Mouse (Mus musculus) midbrain, embryonic 10.5 days (tissue): ENCODE measurements around the gene Ect2. TPM values are rescaled to one million over a fixed set of nuclear protein-coding genes. Genes with fewer than 3 reads are reported as not detected.

ENCODE experiments used
- DNase-seq: peaks from one replicate; pipeline ENCODE4 v3.0.0-alpha.2; 2017; ENCODE audit warnings: low spot score
- H3K27ac ChIP-seq: fragments of 300-500 bp; sonication (generic); replicated peaks from 2 replicates; pipeline ENCODE4 v1.5.1; 2016; ENCODE audit warnings: mild to moderate bottlenecking
- H3K27me3 ChIP-seq: fragments of 300-500 bp; sonication (generic); 2 replicates; pipeline ENCODE4 v1.6.1; 2016; ENCODE audit warnings: low read depth, mild to moderate bottlenecking; ENCODE audit not compliant: poor library complexity, severe bottlenecking
- H3K36me3 ChIP-seq: fragments of 300-500 bp; sonication (generic); 2 replicates; pipeline ENCODE4 v1.6.1; 2016; ENCODE audit warnings: mild to moderate bottlenecking, moderate library complexity
- H3K4me1 ChIP-seq: fragments of 300-500 bp; sonication (generic); 2 replicates; pipeline ENCODE4 v1.6.1; 2016
- H3K4me3 ChIP-seq: fragments of 300-500 bp; sonication (generic); 2 replicates; pipeline ENCODE4 v1.5.1; 2016; ENCODE audit warnings: mild to moderate bottlenecking, moderate library complexity
- H3K9me3 ChIP-seq: fragments of 300-500 bp; sonication (generic); replicated peaks from 2 replicates; pipeline ENCODE4 v1.6.1; 2016; ENCODE audit warnings: mild to moderate bottlenecking
- WGBS: fragments of 180-500 bp; shearing (Covaris S2); methylation state at CpG from one replicate; pipeline ENCODE4 v1.1.7; 2016; 5-methylcytosine and 5-hydroxymethylcytosine counted together
- polyA plus RNA-seq: library from polyadenylated mRNA; unstranded; fragments of >200 nt; fragmentation: Nextera tagmentation; extraction: Ambion mirVana; gene quantifications from 2 replicates; pipeline ENCODE4 v1.2.1, GENCODE M21; 2016

The Ect2 gene
- polyA plus RNA-seq, 1 experiment from 2014 or later: 106 TPM

- Histone ChIP-seq H3K4me3 (no peak overlapping the region), H3K36me3 (peaks cover 67% of the 10 kb centered on the region)
Observed at GRCm38 (mm10) chr3:27086221-27086620, 67.5 kb downstream of the Ect2 start.

GRCm38 (mm10) chr3:27081229-27082060 is 72.2 kb downstream of the Ect2 start:
- Histone ChIP-seq H3K27ac (no peak overlapping the region), H3K36me3 (peaks cover 22% of the 10 kb centered on the region), H3K9me3 (no peaks in the 10 kb centered on the region), H3K4me3 (no peak overlapping the region), H3K27me3 (no peaks in the 10 kb centered on the region), H3K4me1 (no peaks in the 10 kb centered on the region)
- DNase-seq: no peak
- WGBS: 91% methylated on average over 13 of the region's 13 CpGs

More at GRCm38 (mm10) chr3:27086221-27086620, 67.5 kb downstream of the Ect2 start:
- peaks cover 2% of the 10 kb centered on the region; the same call in 1 of the 2 replicates for H3K9me3 ChIP-seq
- WGBS: 98% methylated on average over 6 of the region's 6 CpGs
- no peak overlapping the region for H3K27ac ChIP-seq
- no peaks in the 10 kb centered on the region for H3K27me3 ChIP-seq
- no peak for DNase-seq
- H3K4me1 ChIP-seq: no peaks in the 10 kb centered on the region

DNA sequence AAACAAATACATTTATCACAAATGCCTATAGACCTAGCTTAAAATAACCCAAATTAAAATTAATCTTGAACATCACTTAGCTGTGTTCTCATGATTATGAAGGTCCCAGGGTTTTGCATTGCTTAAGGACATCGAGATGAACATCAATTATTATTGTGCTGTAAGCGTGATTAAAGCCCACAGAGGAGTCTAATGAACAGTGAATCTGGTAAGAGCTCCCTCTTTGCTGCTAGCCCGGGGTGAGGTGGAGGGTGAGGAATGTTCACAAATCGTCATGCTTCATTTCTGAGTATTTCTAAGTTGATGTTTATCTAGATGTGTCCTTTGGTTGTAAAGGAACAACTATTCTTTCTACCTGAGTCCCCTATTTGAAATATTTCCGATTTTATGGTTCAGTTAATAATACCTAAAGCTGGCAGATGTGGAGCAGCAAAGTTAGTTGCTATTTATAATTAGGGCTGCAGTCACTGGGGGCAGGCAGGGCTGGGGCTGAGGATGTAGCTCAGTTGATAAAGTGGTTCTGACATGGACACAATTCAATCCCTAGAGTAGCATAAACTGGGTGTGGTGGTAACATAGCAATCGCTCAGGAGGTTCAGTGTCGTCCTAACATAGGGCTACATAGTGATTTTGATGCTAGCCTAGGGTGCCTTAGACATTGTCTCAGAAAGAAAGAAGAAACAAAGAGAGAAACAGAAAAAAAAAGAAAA is 73.5 kb downstream of the Ect2 start:
- WGBS: 88% methylated on average over 7 of the region's 7 CpGs
- Histone ChIP-seq H3K9me3 (no peaks in the 10 kb centered on the region), H3K27me3 (no peaks in the 10 kb centered on the region), H3K4me3 (no peak overlapping the region), H3K4me1 (no peaks in the 10 kb centered on the region), H3K27ac (no peak overlapping the region), H3K36me3 (peaks cover 15% of the 10 kb centered on the region)
- DNase-seq: no peak

DNA sequence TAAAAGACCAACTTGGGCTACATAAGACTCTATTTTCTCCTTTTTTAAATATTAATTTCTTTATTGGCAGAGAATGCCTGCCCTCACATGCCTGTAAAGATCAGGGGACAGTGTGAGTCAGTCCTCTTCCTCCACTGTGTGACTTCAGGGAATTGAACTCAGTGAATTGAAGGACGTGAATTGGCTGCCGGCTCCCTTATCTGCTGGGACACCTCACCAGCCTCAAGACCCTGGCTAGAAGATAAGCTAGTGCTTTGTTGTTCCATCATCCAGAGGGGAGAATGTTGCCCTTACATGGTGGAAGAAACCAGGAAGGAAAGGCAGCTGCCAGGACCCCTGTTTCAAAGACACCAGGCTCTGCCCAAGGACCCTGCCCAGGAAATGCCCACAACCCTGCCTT is 79.8 kb downstream of the Ect2 start:
- no peak for DNase-seq
- H3K4me3 ChIP-seq: no peak overlapping the region
- no peaks in the 10 kb centered on the region for H3K27me3 ChIP-seq
- H3K9me3 ChIP-seq: no peaks in the 10 kb centered on the region
- no peak overlapping the region for H3K27ac ChIP-seq
- H3K4me1 ChIP-seq: no peaks in the 10 kb centered on the region
- H3K36me3 ChIP-seq: no peaks in the 10 kb centered on the region
- 87% methylated on average over 2 of the region's 2 CpGs for WGBS

GRCm38 (mm10) chr3:27071706-27072105 is 82.0 kb downstream of the Ect2 start:
- no peak for DNase-seq
- Histone ChIP-seq H3K9me3 (no peaks in the 10 kb centered on the region), H3K27ac (no peak overlapping the region), H3K36me3 (no peaks in the 10 kb centered on the region), H3K27me3 (no peaks in the 10 kb centered on the region), H3K4me3 (no peak overlapping the region), H3K4me1 (no peaks in the 10 kb centered on the region)
- WGBS: 90% methylated on average over 4 of the region's 4 CpGs

DNA sequence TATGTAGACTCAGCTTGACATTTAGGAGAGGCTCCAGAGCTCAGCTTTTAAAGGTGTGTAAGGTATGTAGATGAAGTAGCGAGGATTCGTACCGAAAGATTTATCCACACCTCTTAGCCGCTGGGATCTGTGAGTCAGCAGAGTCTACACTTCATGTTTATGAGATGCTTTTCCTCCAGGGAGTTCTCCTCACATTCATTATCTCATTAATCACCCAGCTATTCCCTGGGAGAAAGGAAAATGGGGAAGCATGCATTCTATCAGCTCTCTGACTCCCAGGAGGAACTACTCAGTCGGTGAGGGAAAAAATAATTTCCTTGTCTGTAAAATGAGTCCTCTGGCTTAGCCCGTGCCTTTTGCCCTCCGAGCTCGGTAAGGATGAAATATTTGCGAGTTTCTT is 83.3 kb downstream of the Ect2 start:
- Histone ChIP-seq H3K27me3 (no peaks in the 10 kb centered on the region), H3K36me3 (no peaks in the 10 kb centered on the region), H3K4me1 (no peaks in the 10 kb centered on the region), H3K4me3 (no peak overlapping the region), H3K9me3 (no peaks in the 10 kb centered on the region), H3K27ac (no peak overlapping the region)
- 93% methylated on average over 9 of the region's 9 CpGs for WGBS
- DNase-seq: no peak

DNA sequence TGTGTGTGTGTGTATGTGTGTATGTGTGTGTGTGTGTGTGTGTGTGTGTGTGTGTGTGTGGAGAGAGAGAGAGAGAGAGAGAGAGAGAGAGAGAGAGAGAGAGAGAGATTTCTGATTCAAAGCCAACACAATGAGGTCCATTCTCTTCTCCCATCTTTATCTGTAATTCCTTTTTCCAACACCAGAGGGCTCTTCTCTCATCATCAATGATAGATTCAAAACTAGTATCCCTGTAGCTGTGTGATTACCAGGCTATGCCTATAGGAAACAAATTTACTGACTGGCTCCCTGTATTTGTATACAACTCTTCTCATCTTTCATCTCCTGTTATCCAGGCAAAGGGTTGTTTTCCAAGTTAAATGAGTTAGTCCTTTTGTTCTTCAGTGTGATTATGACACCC is 86.5 kb downstream of the Ect2 start:
- H3K27me3 ChIP-seq: no peaks in the 10 kb centered on the region
- H3K36me3 ChIP-seq: no peaks in the 10 kb centered on the region
- no peak overlapping the region for H3K4me3 ChIP-seq
- H3K4me1 ChIP-seq: peaks cover 4% of the 10 kb centered on the region; the same call in 1 of the 2 replicates
- H3K9me3 ChIP-seq: no peaks in the 10 kb centered on the region
- DNase-seq: no peak
- no peak overlapping the region for H3K27ac ChIP-seq

DNA sequence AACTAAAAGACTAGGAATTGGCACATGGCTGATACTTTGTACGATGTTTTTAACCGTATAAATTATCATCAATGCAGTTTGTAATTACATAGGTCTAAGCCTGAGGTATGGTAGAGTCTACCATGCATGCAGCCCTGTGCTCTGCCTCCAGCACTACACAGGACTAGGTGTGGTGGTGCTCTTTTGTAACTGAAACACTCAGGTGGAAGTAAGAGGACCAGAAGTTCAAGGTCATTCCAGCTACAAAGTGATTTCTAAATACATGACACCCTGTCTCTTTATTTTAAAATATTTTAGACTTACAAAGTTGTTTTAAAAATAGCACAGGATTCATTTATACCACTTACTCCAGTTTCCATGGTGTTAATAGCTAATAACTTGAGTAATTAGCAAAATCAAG is 88.8 kb downstream of the Ect2 start:
- H3K4me1 ChIP-seq: peaks cover 8% of the 10 kb centered on the region; the same call in 1 of the 2 replicates
- H3K9me3 ChIP-seq: no peaks in the 10 kb centered on the region
- no peaks in the 10 kb centered on the region for H3K36me3 ChIP-seq
- 94% methylated on average over 2 of the region's 2 CpGs for WGBS
- H3K4me3 ChIP-seq: no peak overlapping the region
- H3K27ac ChIP-seq: no peak overlapping the region
- no peaks in the 10 kb centered on the region for H3K27me3 ChIP-seq
- DNase-seq: no peak

DNA sequence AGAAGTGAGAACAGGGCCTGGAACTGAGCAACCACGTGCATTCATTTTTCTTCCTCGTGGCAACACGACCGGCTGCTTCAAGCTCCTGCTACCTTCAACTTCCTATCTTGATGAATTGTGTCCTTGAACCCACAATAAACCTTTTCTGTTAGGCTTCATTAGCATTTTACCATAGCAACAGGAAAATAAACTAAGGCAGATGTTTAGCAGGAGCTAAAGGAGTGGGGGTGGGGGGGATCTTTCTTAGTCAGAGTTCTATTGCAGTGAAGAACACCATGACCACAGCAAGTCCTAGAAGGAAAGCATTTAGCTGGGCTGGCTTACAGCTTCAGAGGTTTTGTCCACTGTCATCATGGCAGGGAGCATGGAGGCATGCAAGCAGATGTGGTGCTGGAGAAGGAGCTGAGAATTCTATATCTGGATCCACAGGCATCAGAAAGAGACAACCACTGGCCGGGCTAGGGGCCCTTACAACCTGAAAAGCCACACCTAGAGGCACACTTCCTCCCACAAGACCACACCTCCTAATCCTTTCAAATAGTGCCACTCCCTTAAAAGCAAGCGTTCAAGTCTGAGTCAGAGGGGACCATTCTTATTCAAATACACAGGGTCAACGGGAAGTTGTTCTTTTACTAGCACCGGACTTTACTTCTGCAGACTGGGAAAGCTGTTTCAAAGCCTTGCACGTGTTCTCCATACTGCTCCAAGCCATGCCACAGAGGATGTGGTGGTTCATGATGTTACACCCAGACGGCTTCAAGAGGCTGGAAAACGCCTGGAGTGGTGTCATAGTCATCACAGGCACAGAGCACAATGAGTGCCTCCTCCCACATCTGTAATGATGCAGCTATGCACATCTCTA is 90.0 kb downstream of the Ect2 start:
- 84% methylated on average over 11 of the region's 11 CpGs for WGBS
- Histone ChIP-seq H3K4me3 (no peak overlapping the region), H3K27ac (no peak overlapping the region), H3K9me3 (no peaks in the 10 kb centered on the region), H3K4me1 (peaks cover 11% of the 10 kb centered on the region; the same call in 1 of the 2 replicates), H3K36me3 (no peaks in the 10 kb centered on the region), H3K27me3 (no peaks in the 10 kb centered on the region)
- DNase-seq: no peak

- Histone ChIP-seq H3K4me3 (no peak overlapping the region), H3K4me1 (peaks cover 11% of the 10 kb centered on the region; the same call in 1 of the 2 replicates), H3K27ac (no peak overlapping the region), H3K9me3 (0 out of 2 replicates have a peak, but pooled peaks cover 5% of the 10 kb centered on the region), H3K27me3 (no peaks in the 10 kb centered on the region), H3K36me3 (no peaks in the 10 kb centered on the region)
- DNase-seq: no peak
- WGBS: 92% methylated on average over 12 of the region's 12 CpGs
Observed at GRCm38 (mm10) chr3:27060441-27060840, 93.2 kb downstream of the Ect2 start.

DNA sequence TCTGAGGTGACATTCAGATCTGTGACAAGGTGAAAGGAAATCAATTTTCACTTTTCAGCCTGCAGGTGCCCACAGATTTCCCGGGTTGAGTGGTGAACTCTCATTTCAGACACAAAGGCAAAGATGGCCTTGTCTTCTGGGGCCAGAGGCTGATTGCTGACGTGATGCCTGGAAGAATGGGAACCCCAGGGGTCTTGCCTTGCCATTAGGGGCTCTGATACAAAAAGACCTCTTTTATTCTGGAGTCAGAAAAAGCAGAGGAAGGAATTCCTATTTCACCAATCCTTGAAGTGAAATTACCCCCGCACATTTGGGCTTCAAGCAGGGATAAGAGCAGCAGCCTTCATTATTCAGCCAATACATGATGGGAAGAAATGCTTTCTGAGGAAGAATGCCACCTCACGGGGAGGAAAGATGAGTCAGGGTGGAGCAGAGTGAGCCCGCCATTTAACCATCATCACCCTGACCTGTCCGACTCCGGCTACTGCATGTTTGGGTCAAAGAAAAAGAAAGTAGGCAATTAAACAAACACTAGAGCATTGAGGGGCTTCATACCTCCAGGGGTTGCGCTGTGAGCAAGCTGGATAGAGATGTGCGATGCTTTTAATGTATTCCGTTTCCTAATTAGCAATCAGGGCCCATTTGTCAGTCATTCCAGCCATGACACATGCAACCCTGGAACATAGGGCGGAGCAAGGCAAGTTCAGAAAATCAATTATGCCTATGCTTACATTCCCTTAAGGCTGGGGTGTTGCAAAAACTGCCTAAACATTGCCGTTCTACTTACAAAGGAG is 94.0 kb downstream of the Ect2 start:
- Histone ChIP-seq H3K4me1 (peaks cover 11% of the 10 kb centered on the region; the same call in 1 of the 2 replicates), H3K36me3 (no peaks in the 10 kb centered on the region), H3K27me3 (no peaks in the 10 kb centered on the region), H3K9me3 (0 out of 2 replicates have a peak, but pooled peaks cover 5% of the 10 kb centered on the region), H3K27ac (no peak overlapping the region), H3K4me3 (no peak overlapping the region)
- no peak for DNase-seq
- 82% methylated on average over 12 of the region's 12 CpGs for WGBS

GRCm38 (mm10) chr3:27055471-27055870 is 98.2 kb downstream of the Ect2 start:
- no peaks in the 10 kb centered on the region for H3K36me3 ChIP-seq
- H3K9me3 ChIP-seq: 0 out of 2 replicates have a peak, but pooled peaks cover 5% of the 10 kb centered on the region
- WGBS: 88% methylated on average over 3 of the region's 3 CpGs
- DNase-seq: no peak
- H3K4me1 ChIP-seq: peaks cover 7% of the 10 kb centered on the region; the same call in 1 of the 2 replicates
- H3K4me3 ChIP-seq: no peak overlapping the region
- H3K27me3 ChIP-seq: no peaks in the 10 kb centered on the region
- H3K27ac ChIP-seq: no peak overlapping the region
